Mouse (Mus musculus) midbrain, embryonic 10.5 days (tissue): ENCODE measurements around the gene Nppa. TPM values are rescaled to one million over a fixed set of nuclear protein-coding genes. Genes with fewer than 3 reads are reported as not detected.

Experiments used
- DNase-seq: peaks from one replicate; pipeline ENCODE4 v3.0.0-alpha.2; 2017; ENCODE audit warnings: low spot score
- H3K27ac ChIP-seq: fragments of 300-500 bp; sonication (generic); replicated peaks from 2 replicates; pipeline ENCODE4 v1.5.1; 2016; ENCODE audit warnings: mild to moderate bottlenecking
- H3K27me3 ChIP-seq: fragments of 300-500 bp; sonication (generic); 2 replicates; pipeline ENCODE4 v1.6.1; 2016; ENCODE audit warnings: low read depth, mild to moderate bottlenecking; ENCODE audit not compliant: poor library complexity, severe bottlenecking
- H3K36me3 ChIP-seq: fragments of 300-500 bp; sonication (generic); 2 replicates; pipeline ENCODE4 v1.6.1; 2016; ENCODE audit warnings: mild to moderate bottlenecking, moderate library complexity
- H3K4me1 ChIP-seq: fragments of 300-500 bp; sonication (generic); 2 replicates; pipeline ENCODE4 v1.6.1; 2016
- H3K4me3 ChIP-seq: fragments of 300-500 bp; sonication (generic); 2 replicates; pipeline ENCODE4 v1.5.1; 2016; ENCODE audit warnings: mild to moderate bottlenecking, moderate library complexity
- H3K9me3 ChIP-seq: fragments of 300-500 bp; sonication (generic); replicated peaks from 2 replicates; pipeline ENCODE4 v1.6.1; 2016; ENCODE audit warnings: mild to moderate bottlenecking
- WGBS: fragments of 180-500 bp; shearing (Covaris S2); methylation state at CpG from one replicate; pipeline ENCODE4 v1.1.7; 2016; 5-methylcytosine and 5-hydroxymethylcytosine counted together
- polyA plus RNA-seq: library from polyadenylated mRNA; unstranded; fragments of >200 nt; fragmentation: Nextera tagmentation; extraction: Ambion mirVana; gene quantifications from 2 replicates; pipeline ENCODE4 v1.2.1, GENCODE M21; 2016

Nppa gene
- polyA plus RNA-seq, 1 experiment from 2014 or later: 0.25 TPM

GRCm38 (mm10) chr4:148018410-148018809, 17.9 kb downstream of the Nppa start:
- H3K4me1 ChIP-seq: no peaks in the 10 kb centered on the region
- WGBS: 86% methylated on average over 2 of the region's 2 CpGs
- no peaks in the 10 kb centered on the region for H3K27me3 ChIP-seq
- H3K9me3 ChIP-seq: no peaks in the 10 kb centered on the region
- DNase-seq: no peak
- peaks cover 100% of the 10 kb centered on the region for H3K36me3 ChIP-seq
- no peak overlapping the region for H3K4me3 ChIP-seq
- H3K27ac ChIP-seq: no peak overlapping the region

GRCm38 (mm10) chr4:148024003-148024402, 23.5 kb downstream of the Nppa start:
- no peak for DNase-seq
- Histone ChIP-seq H3K4me3 (no peak overlapping the region), H3K27me3 (no peaks in the 10 kb centered on the region), H3K4me1 (no peaks in the 10 kb centered on the region), H3K36me3 (peaks cover 98% of the 10 kb centered on the region), H3K27ac (no peak overlapping the region), H3K9me3 (no peaks in the 10 kb centered on the region)
- 85% methylated on average over 3 of the region's 3 CpGs for WGBS

GRCm38 (mm10) chr4:148029297-148029696, 28.8 kb downstream of the Nppa start:
- no peak overlapping the region for H3K4me3 ChIP-seq
- H3K27ac ChIP-seq: no peak overlapping the region
- peaks cover 89% of the 10 kb centered on the region for H3K36me3 ChIP-seq
- DNase-seq: no peak
- no peaks in the 10 kb centered on the region for H3K9me3 ChIP-seq
- WGBS: 92% methylated on average over 7 of the region's 7 CpGs
- H3K27me3 ChIP-seq: no peaks in the 10 kb centered on the region
- peaks cover 5% of the 10 kb centered on the region for H3K4me1 ChIP-seq

- Histone ChIP-seq H3K9me3 (no peaks in the 10 kb centered on the region), H3K4me3 (no peak overlapping the region), H3K27me3 (no peaks in the 10 kb centered on the region), H3K27ac (no peak overlapping the region), H3K4me1 (peaks cover 9% of the 10 kb centered on the region), H3K36me3 (peaks cover 89% of the 10 kb centered on the region)
- WGBS: 80% methylated on average over 5 of the region's 5 CpGs
- DNase-seq: no peak
Measured at GRCm38 (mm10) chr4:148030506-148030905, 30.0 kb downstream of the Nppa start.

GRCm38 (mm10) chr4:148033858-148034410, 33.4 kb downstream of the Nppa start:
- H3K36me3 ChIP-seq: peaks cover 75% of the 10 kb centered on the region

GRCm38 (mm10) chr4:148035440-148035839, 34.9 kb downstream of the Nppa start:
- Histone ChIP-seq H3K27me3 (no peaks in the 10 kb centered on the region), H3K27ac (no peak overlapping the region), H3K36me3 (peaks cover 65% of the 10 kb centered on the region), H3K9me3 (no peaks in the 10 kb centered on the region), H3K4me3 (no peak overlapping the region), H3K4me1 (peaks cover 35% of the 10 kb centered on the region)
- no peak for DNase-seq
- WGBS: 81% methylated on average over 3 of the region's 3 CpGs

More at GRCm38 (mm10) chr4:148033858-148034410, 33.4 kb downstream of the Nppa start:
- H3K4me3 ChIP-seq: no peak overlapping the region
- no peak overlapping the region for H3K27ac ChIP-seq
- 66% methylated on average over 7 of the region's 7 CpGs for WGBS
- peaks cover 21% of the 10 kb centered on the region for H3K4me1 ChIP-seq
- H3K9me3 ChIP-seq: no peaks in the 10 kb centered on the region
- no peak for DNase-seq
- H3K27me3 ChIP-seq: no peaks in the 10 kb centered on the region

- H3K9me3 ChIP-seq: no peaks in the 10 kb centered on the region
- 8% methylated on average over 26 of the region's 26 CpGs for WGBS
- H3K4me1 ChIP-seq: peaks cover 62% of the 10 kb centered on the region
- H3K27me3 ChIP-seq: no peaks in the 10 kb centered on the region
- DNase-seq: no peak
- H3K4me3 ChIP-seq: peak overlapping the region; percentile 87
- peaks cover 50% of the 10 kb centered on the region for H3K36me3 ChIP-seq
- peak overlapping the region; percentile 92 for H3K27ac ChIP-seq
Measured at GRCm38 (mm10) chr4:148038079-148038599, 37.6 kb downstream of the Nppa start.

- Histone ChIP-seq H3K27ac (peak within 1 kb of the TSS; percentile 92), H3K9me3 (no peaks in the 10 kb centered on the region), H3K27me3 (no peaks in the 10 kb centered on the region), H3K4me3 (peak within 1 kb of the TSS; percentile 87), H3K4me1 (peaks cover 65% of the 10 kb centered on the region), H3K36me3 (peaks cover 48% of the 10 kb centered on the region)
- WGBS: under 1% methylated on average over 54 of the region's 54 CpGs
- DNase-seq: peak; percentile 100
Measured at GRCm38 (mm10) chr4:148038600-148039253, 38.2 kb downstream of the Nppa start, which contains the start of the genes Clcn6 and Mthfr. Clcn6 (minus strand) TSS chr4:148038821. Mthfr (plus strand) TSS chr4:148039077.

- H3K27me3 ChIP-seq: no peaks in the 10 kb centered on the region
- H3K36me3 ChIP-seq: peaks cover 49% of the 10 kb centered on the region
- WGBS: 20% methylated on average over 19 of the region's 19 CpGs
- H3K9me3 ChIP-seq: no peaks in the 10 kb centered on the region
- peak overlapping the region; percentile 92 for H3K27ac ChIP-seq
- DNase-seq: no peak
- H3K4me1 ChIP-seq: peaks cover 63% of the 10 kb centered on the region
- H3K4me3 ChIP-seq: peak overlapping the region; percentile 87
Measured at GRCm38 (mm10) chr4:148039254-148040028, 38.9 kb downstream of the Nppa start.

GRCm38 (mm10) chr4:148040029-148040830, 39.7 kb downstream of the Nppa start:
- Histone ChIP-seq H3K9me3 (no peaks in the 10 kb centered on the region), H3K4me3 (peak overlapping the region; percentile 87), H3K27me3 (no peaks in the 10 kb centered on the region), H3K4me1 (peaks cover 68% of the 10 kb centered on the region), H3K36me3 (peaks cover 49% of the 10 kb centered on the region), H3K27ac (peak overlapping the region; percentile 92)
- no peak for DNase-seq
- WGBS: 64% methylated on average over 15 of the region's 15 CpGs

- Histone ChIP-seq H3K36me3 (peaks cover 51% of the 10 kb centered on the region), H3K9me3 (no peaks in the 10 kb centered on the region), H3K4me1 (peaks cover 75% of the 10 kb centered on the region), H3K4me3 (peak overlapping the region; percentile 87), H3K27ac (peak overlapping the region; percentile 92), H3K27me3 (no peaks in the 10 kb centered on the region)
- under 1% methylated on average over 19 of the region's 19 CpGs for WGBS
- DNase-seq: peak; percentile 84
Measured at GRCm38 (mm10) chr4:148040933-148041610, 40.5 kb downstream of the Nppa start.
